33 mouse cellular contexts compared by ENCODE assay signal in genomic region chr11:113556142-113556541, GRCm38 (mm10).
DNase-seq lines count a peak whose midpoint lies in the region; ATAC-seq lines count a peak whose summit lies in the region.
"Had no signal": no experiment of that assay in that cellular context is flagged by ENCODE, and none has a peak within 500 bp of the region (broad histone marks: within the 10 kb centered on the region; RNA-seq: fewer than 3 reads in every experiment).

No protein-coding gene starts in this region.

- no peaks in the 10 kb centered on the region for H3K9me3 ChIP-seq in stomach, embryonic 14.5 days (ENCODE audit: control insufficient read depth, low read depth, low read length)
- H3K9me3 ChIP-seq in midbrain, embryonic 10.5 days (replicated peaks), result no peaks in the 10 kb centered on the region
- H3K9me3 ChIP-seq: embryonic facial prominence, embryonic 13.5 days; forebrain, embryonic 12.5 days; heart, embryonic 10.5 days; heart, embryonic 15.5 days; hindbrain, embryonic 13.5 days; neural tube, embryonic 13.5 days had no signal

- no peak overlapping the region for H3K4me3 ChIP-seq in stomach, embryonic 14.5 days (ENCODE audit: low read depth, low read length)
- H3K4me3 ChIP-seq in midbrain, embryonic 10.5 days, result no peak overlapping the region
- H3K4me3 ChIP-seq: embryonic facial prominence, embryonic 13.5 days; erythroblast, embryonic 14.5 days; forebrain, embryonic 12.5 days; heart, embryonic 10.5 days; heart, embryonic 15.5 days; hindbrain, embryonic 13.5 days; neural tube, embryonic 13.5 days had no signal

- H3K9ac ChIP-seq in stomach, embryonic 14.5 days (replicated peaks; ENCODE audit: low read depth, low read length), result no peak overlapping the region
- H3K9ac ChIP-seq: embryonic facial prominence, embryonic 13.5 days; forebrain, embryonic 12.5 days; heart, embryonic 15.5 days; hindbrain, embryonic 13.5 days; liver, embryonic 14.5 days; neural tube, embryonic 13.5 days had no signal

- WGBS in stomach, embryonic 14.5 days, result 72% methylated on average over 12 of the region's 12 CpGs
- 92% methylated on average over 12 of the region's 12 CpGs for WGBS in midbrain, embryonic 10.5 days

- H3K4me1 ChIP-seq in stomach, embryonic 14.5 days (ENCODE audit: control insufficient read depth, insufficient read depth, low read length), result no peaks in the 10 kb centered on the region
- peaks cover 26% of the 10 kb centered on the region for H3K4me1 ChIP-seq in midbrain, embryonic 10.5 days
- H3K4me1 ChIP-seq: heart, embryonic 15.5 days had no signal

- no peak overlapping the region for H3K4me2 ChIP-seq in stomach, embryonic 14.5 days (replicated peaks; ENCODE audit: low read depth, low read length)
- H3K4me2 ChIP-seq: embryonic facial prominence, embryonic 13.5 days; forebrain, embryonic 12.5 days; heart, embryonic 15.5 days; hindbrain, embryonic 13.5 days; midbrain, embryonic 11.5 days; neural tube, embryonic 13.5 days had no signal

- H3K36me3 ChIP-seq in stomach, embryonic 14.5 days (ENCODE audit: control insufficient read depth, insufficient read depth, low read length), result no peaks in the 10 kb centered on the region
- no peaks in the 10 kb centered on the region for H3K36me3 ChIP-seq in midbrain, embryonic 10.5 days
- H3K36me3 ChIP-seq: embryonic facial prominence, embryonic 13.5 days; heart, embryonic 10.5 days; heart, embryonic 15.5 days; hindbrain, embryonic 13.5 days; neural tube, embryonic 13.5 days had no signal

- H3K27me3 ChIP-seq in stomach, embryonic 14.5 days (ENCODE audit: control insufficient read depth, insufficient read depth, low read length), result no peaks in the 10 kb centered on the region
- no peaks in the 10 kb centered on the region for H3K27me3 ChIP-seq in midbrain, embryonic 10.5 days (ENCODE audit: low read depth, poor library complexity, severe bottlenecking)
- H3K27me3 ChIP-seq: embryonic facial prominence, embryonic 13.5 days; forebrain, embryonic 12.5 days; heart, embryonic 15.5 days; hindbrain, embryonic 13.5 days; neural tube, embryonic 13.5 days; Patski had no signal

- H3K27ac ChIP-seq in stomach, embryonic 14.5 days (ENCODE audit: low read length), result no peak overlapping the region
- no peak overlapping the region for H3K27ac ChIP-seq in midbrain, embryonic 10.5 days (replicated peaks)
- H3K27ac ChIP-seq: embryonic facial prominence, embryonic 13.5 days; forebrain, embryonic 12.5 days; heart, embryonic 10.5 days; heart, embryonic 15.5 days; hindbrain, embryonic 13.5 days; kidney, postnatal 0 days; liver, embryonic 14.5 days; macrophage; neural tube, embryonic 13.5 days had no signal

- DNase-seq in ES-CJ7 (ENCODE audit: low read depth, low spot score), result peak; percentile 28
- DNase-seq in thymus, postnatal 14 days, result peak; percentile 57
- no peak for DNase-seq in layer of hippocampus, postnatal 36 days
- no peak for DNase-seq in midbrain, embryonic 10.5 days (ENCODE audit: low spot score)
- DNase-seq: adrenal gland, postnatal 14 days; cerebellum, adult 18-20 months; cerebellum, postnatal 14 days; gastrocnemius, postnatal 10 days; heart, adult 11 months; kidney, adult 8-10 months; layer of hippocampus, adult 9-11 months; liver; lung, adult 2 months; lung, postnatal 10 days; retina, postnatal 1 day; right cerebral cortex, postnatal 14 days had no signal

- ATAC-seq in granulocyte monocyte progenitor cell, adult 5-6 weeks (replicated peaks; ENCODE audit: poor library complexity, severe bottlenecking), result peak; percentile 95
- ATAC-seq in stomach, embryonic 14.5 days (ENCODE audit: insufficient number of reproducible peaks, insufficient read depth, low FRiP score, low read depth), result peak; percentile 38
- no peak for ATAC-seq in cerebellum, adult (ENCODE audit: insufficient number of reproducible peaks, low FRiP score, low TSS enrichment)
- no peak for ATAC-seq in erythroid progenitor cell, adult 5-6 weeks (replicated peaks; ENCODE audit: low FRiP score, poor library complexity, severe bottlenecking)
- ATAC-seq: intestine, embryonic 16.5 days; Patski had no signal

Comparison
In these comparisons a context has a peak if more than half of its experiments do, and no peak if none do; other contexts are left out.
1. DNase-seq: peak in ES-CJ7 (single experiment) and thymus, postnatal 14 days (single experiment); none in layer of hippocampus, postnatal 36 days (0 of 2) and midbrain, embryonic 10.5 days (single experiment).
2. ATAC-seq: peak in granulocyte monocyte progenitor cell, adult 5-6 weeks (single experiment) and stomach, embryonic 14.5 days (single experiment); none in cerebellum, adult (single experiment) and erythroid progenitor cell, adult 5-6 weeks (single experiment).